Mouse (Mus musculus) MEL (cell line): ENCODE data around the gene Znrf1.

Experiments
- CTCF ChIP-seq, 3 experiments: IDR thresholded peaks in 2 of 3; conservative IDR thresholded peaks in 1 of 3; 2 replicates each; pipeline ENCODE4 v1.5.1; 2011 to 2012; ENCODE audit warnings: low read length in 3 of 3, low read depth in 2 of 3, mild to moderate bottlenecking in 2 of 3, improper control_type of control experiment in 1 of 3, inconsistent platforms in 1 of 3, mixed read lengths in 1 of 3, moderate library complexity in 1 of 3; ENCODE audit not compliant: control insufficient read depth in 1 of 3, insufficient read depth in 1 of 3, poor library complexity in 1 of 3, severe bottlenecking in 1 of 3
- MYC ChIP-seq: IDR thresholded peaks from 2 replicates; pipeline ENCODE4 v1.6.1; 2011; ENCODE audit warnings: low read depth, mild to moderate bottlenecking, low read length, improper control_type of control experiment, moderate library complexity
- POLR2A ChIP-seq, 2 experiments: IDR thresholded peaks; 2 replicates each; pipeline ENCODE4 v1.6.1; 2011 to 2012; ENCODE audit warnings: low read length in 2 of 2, mild to moderate bottlenecking in 2 of 2, control low read depth in 1 of 2, improper control_type of control experiment in 1 of 2, low read depth in 1 of 2, moderate library complexity in 1 of 2; ENCODE audit not compliant: control insufficient read depth in 1 of 2, insufficient read depth in 1 of 2, poor library complexity in 1 of 2
- ZNF384 ChIP-seq: IDR thresholded peaks from 2 replicates; pipeline ENCODE4 v1.6.1; 2012; ENCODE audit warnings: low read depth, mild to moderate bottlenecking, inconsistent platforms, low read length, improper control_type of control experiment

- TF ChIP-seq CTCF (IDR thresholded peaks at IDR 0.05 in 2 of 3, conservative IDR thresholded peaks at IDR 0.05 in 1 of 3; ENCODE audit: control insufficient read depth in 1 of 3, insufficient read depth in 1 of 3, low read depth in 2 of 3, low read length in 3 of 3, poor library complexity in 1 of 3, severe bottlenecking in 1 of 3) (no peak), POLR2A (IDR thresholded peaks at IDR 0.05; ENCODE audit: control insufficient read depth in 1 of 2, insufficient read depth in 1 of 2, low read depth in 1 of 2, low read length in 2 of 2, poor library complexity in 1 of 2) (no peak), ZNF384 (no peak), MYC (no peak)
These were observed 43.4 kb downstream of the Znrf1 start for GRCm38 (mm10) chr8:111579318-111579717.
